Mouse (Mus musculus): ENCODE data around the gene Purb. TPM values are rescaled to one million over a fixed set of nuclear protein-coding genes. Genes with fewer than 3 reads are reported as not detected.

Purb gene
- polyA plus RNA-seq, 1 experiment: 7.0 TPM

DNA sequence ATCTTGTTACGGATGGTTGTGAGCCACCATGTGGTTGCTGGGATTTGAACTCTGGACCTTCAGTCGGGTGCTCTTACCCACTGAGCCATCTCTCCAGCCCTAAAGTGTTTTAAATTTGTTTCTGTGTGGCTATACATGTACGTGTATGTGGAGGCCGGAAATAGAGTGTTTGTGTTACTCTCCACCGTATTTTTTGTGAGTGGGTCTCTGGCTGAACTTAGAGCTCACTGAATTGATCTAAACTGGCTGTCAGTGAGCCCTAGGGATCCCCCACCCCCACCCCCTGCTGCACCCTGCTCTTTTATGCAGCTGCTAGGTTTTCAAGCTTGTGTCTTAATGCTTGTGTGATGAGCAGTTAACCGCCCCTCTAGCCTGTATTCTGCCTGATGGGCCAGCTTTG lies 1.2 kb upstream of the Purb start:
- WGBS: 67% methylated on average over 6 of the region's 6 CpGs
- H3K4me1 ChIP-seq (ENCODE audit: control insufficient read depth, insufficient read depth, insufficient read length, low read length): 0 out of 2 replicates have a peak, but pooled peaks cover 2% of the 10 kb centered on the region
- TF ChIP-seq POLR2A (IDR thresholded peaks at IDR 0.05; ENCODE audit: low read depth, low read length): no peak
- TF ChIP-seq CTCF (IDR thresholded peaks at IDR 0.05; ENCODE audit: extremely low read depth, insufficient read length, insufficient replicate concordance, low read depth, low read length): no peak
- no peak overlapping the region for H3K4me3 ChIP-seq (ENCODE audit: low read depth, low read length)
- H3K36me3 ChIP-seq (ENCODE audit: control insufficient read depth, insufficient read depth, low read length): peaks cover 6% of the 10 kb centered on the region
- no peaks in the 10 kb centered on the region for H3K27me3 ChIP-seq (ENCODE audit: control insufficient read depth, insufficient read depth, low read length)
- H3K27ac ChIP-seq (ENCODE audit: insufficient read depth, low read depth, low read length): no peak overlapping the region

DNA sequence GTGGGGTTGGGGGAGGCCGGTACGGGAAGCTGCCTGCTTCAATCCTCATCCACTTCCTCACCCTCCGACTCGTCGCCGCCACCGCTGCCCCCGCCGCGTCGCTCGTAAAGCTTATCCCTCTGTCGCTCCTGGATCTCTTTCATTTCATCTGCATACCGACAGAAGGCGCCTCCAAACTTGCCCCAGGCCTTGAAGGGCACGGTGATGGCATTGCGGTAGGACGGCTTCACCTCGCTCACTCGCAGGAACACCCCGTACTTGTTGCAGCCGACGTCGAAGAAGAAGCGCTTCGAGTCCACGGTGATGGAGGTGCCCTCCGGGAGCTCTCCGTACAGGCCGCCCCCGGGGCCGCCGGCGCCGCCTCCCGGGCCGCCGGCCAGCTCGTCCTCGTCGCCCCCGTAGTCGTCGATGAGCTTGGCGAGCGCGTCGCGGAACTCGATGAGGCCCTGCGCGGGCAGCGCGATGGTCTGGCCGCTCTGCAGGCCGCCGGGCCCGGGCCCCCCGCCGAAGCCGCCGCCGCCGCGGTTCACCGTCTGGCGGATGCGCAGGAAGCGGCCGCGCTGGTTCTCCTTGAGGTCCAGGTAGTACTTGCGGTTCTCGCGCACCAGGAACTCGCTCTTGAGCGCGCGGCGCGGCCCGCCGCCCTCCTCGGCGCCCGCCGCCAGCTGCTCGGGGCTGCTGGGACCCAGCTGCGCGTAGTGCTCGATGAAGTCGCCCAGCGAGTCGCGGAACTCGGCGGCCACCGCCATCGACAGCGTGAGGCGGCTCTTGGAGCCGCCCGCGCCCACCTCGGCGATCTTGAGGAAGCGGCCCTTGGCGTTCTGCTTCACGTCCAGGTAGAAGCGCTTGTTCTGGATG lies 614 bp downstream of the Purb start:
- no peaks in the 10 kb centered on the region for H3K27me3 ChIP-seq (ENCODE audit: control insufficient read depth, insufficient read depth, low read length)
- TF ChIP-seq POLR2A (IDR thresholded peaks at IDR 0.05; ENCODE audit: low read depth, low read length): no peak; the same call in 1 of the 2 replicates
- no peak for TF ChIP-seq CTCF (IDR thresholded peaks at IDR 0.05; ENCODE audit: extremely low read depth, insufficient read length, insufficient replicate concordance, low read depth, low read length)
- H3K4me1 ChIP-seq (ENCODE audit: control insufficient read depth, insufficient read depth, insufficient read length, low read length): peaks cover 10% of the 10 kb centered on the region; the same call in 1 of the 2 replicates
- WGBS: under 1% methylated on average over 109 of the region's 109 CpGs
- peak overlapping the region; percentile 77 for H3K4me3 ChIP-seq (ENCODE audit: low read depth, low read length)
- H3K36me3 ChIP-seq (ENCODE audit: control insufficient read depth, insufficient read depth, low read length): peaks cover 11% of the 10 kb centered on the region
- peak overlapping the region; percentile 85 for H3K27ac ChIP-seq (ENCODE audit: insufficient read depth, low read depth, low read length)

DNA sequence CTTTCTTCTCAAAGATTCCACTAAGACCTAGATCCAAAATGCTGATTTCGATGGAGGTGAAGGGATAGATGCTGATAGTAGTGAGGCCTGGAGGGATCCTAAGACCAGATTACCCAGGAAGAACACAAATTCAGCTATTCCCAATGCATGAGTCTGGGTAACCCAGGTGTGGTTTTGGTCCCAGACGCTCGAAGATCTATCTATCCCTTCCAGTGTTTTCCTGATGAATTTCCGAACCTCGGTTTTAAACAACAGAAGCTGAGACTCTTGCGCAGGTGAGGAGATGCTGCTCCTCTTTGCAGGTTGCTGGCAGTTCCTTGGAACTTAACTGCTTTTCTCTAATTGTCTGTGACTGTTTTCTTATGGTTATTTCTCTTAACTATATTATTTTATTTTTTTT lies 1.3 kb downstream of the Purb start:
- 6% methylated on average over 6 of the region's 6 CpGs for WGBS
- no peaks in the 10 kb centered on the region for H3K27me3 ChIP-seq (ENCODE audit: control insufficient read depth, insufficient read depth, low read length)
- peaks cover 10% of the 10 kb centered on the region; the same call in 1 of the 2 replicates for H3K4me1 ChIP-seq (ENCODE audit: control insufficient read depth, insufficient read depth, insufficient read length, low read length)
- TF ChIP-seq POLR2A (IDR thresholded peaks at IDR 0.05; ENCODE audit: low read depth, low read length) (no peak), CTCF (IDR thresholded peaks at IDR 0.05; ENCODE audit: extremely low read depth, insufficient read length, insufficient replicate concordance, low read depth, low read length) (no peak)
- H3K27ac ChIP-seq (ENCODE audit: insufficient read depth, low read depth, low read length): no peak overlapping the region
- H3K36me3 ChIP-seq (ENCODE audit: control insufficient read depth, insufficient read depth, low read length): peaks cover 11% of the 10 kb centered on the region
- peak overlapping the region; percentile 77 for H3K4me3 ChIP-seq (ENCODE audit: low read depth, low read length)

DNA sequence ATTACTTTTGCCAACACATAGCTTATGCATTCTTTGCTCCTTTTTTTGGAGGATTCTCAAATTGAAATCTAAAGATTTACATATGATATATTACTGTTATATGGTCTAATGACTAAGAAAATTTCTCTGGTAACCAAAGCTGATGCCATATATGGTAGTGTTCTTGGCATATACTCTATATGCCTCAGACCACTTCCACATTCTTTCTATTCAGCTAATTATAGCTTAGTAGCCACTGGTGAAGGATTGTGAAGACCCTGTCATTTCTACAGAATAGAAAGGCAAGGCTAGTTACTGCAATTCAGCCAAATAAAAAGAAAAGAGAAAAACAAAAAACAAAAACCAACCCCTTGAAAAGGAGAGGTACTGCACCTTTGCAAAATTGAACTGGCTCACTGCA lies 3.6 kb downstream of the Purb start:
- Histone ChIP-seq H3K27ac (ENCODE audit: insufficient read depth, low read depth, low read length) (no peak overlapping the region), H3K4me1 (ENCODE audit: control insufficient read depth, insufficient read depth, insufficient read length, low read length) (peaks cover 10% of the 10 kb centered on the region), H3K27me3 (ENCODE audit: control insufficient read depth, insufficient read depth, low read length) (no peaks in the 10 kb centered on the region), H3K4me3 (ENCODE audit: low read depth, low read length) (no peak overlapping the region), H3K36me3 (ENCODE audit: control insufficient read depth, insufficient read depth, low read length) (peaks cover 18% of the 10 kb centered on the region)
- TF ChIP-seq CTCF (IDR thresholded peaks at IDR 0.05; ENCODE audit: extremely low read depth, insufficient read length, insufficient replicate concordance, low read depth, low read length): no peak
- TF ChIP-seq POLR2A (IDR thresholded peaks at IDR 0.05; ENCODE audit: low read depth, low read length): no peak

DNA sequence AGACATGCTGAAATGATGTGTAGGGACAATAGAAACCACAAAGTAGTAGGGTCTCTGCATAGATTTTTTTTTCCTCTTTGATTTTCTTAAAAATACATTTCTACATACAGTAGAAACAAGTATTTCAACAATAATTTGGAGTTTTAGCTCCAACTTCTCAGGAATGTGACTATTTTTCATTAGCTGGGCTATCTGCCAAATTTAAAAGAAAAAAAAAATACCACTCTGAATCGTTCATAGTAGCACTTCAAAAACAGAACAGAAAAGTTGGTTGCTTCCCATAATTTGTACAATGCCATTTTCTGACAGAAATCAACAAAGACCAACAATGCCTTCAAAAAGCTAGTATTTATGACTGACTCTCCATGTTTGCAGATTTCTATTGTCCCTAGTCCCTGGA lies 4.2 kb downstream of the Purb start:
- H3K27me3 ChIP-seq (ENCODE audit: control insufficient read depth, insufficient read depth, low read length): no peaks in the 10 kb centered on the region
- no peak for TF ChIP-seq CTCF (IDR thresholded peaks at IDR 0.05; ENCODE audit: extremely low read depth, insufficient read length, insufficient replicate concordance, low read depth, low read length)
- TF ChIP-seq POLR2A (IDR thresholded peaks at IDR 0.05; ENCODE audit: low read depth, low read length): no peak
- peaks cover 10% of the 10 kb centered on the region for H3K4me1 ChIP-seq (ENCODE audit: control insufficient read depth, insufficient read depth, insufficient read length, low read length)
- H3K36me3 ChIP-seq (ENCODE audit: control insufficient read depth, insufficient read depth, low read length): peaks cover 23% of the 10 kb centered on the region
- no peak overlapping the region for H3K27ac ChIP-seq (ENCODE audit: insufficient read depth, low read depth, low read length)
- 0% methylated on average over 1 of the region's 1 CpGs for whole genome bisulfite sequencing
- no peak overlapping the region for H3K4me3 ChIP-seq (ENCODE audit: low read depth, low read length)

DNA sequence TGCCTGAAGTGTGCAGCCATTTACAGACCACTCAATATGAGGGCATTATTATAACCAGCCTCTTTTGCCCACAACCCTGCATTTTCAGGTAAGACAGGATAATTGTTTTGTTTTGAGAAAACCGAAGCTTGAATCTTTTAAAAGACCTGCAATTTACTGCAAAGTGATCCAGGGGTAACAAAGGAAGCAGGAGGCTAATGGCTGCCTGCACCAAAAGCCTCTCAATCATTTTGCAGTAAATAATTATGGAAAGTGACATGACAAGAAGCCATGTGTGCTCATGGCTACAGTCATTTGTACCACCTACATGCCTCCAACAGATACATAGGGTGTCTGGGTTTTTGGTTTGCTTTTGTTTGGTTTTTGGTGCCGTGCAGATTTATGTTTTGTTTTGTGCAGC lies 4.7 kb downstream of the Purb start:
- no peaks in the 10 kb centered on the region for H3K27me3 ChIP-seq (ENCODE audit: control insufficient read depth, insufficient read depth, low read length)
- peaks cover 26% of the 10 kb centered on the region for H3K36me3 ChIP-seq (ENCODE audit: control insufficient read depth, insufficient read depth, low read length)
- H3K4me1 ChIP-seq (ENCODE audit: control insufficient read depth, insufficient read depth, insufficient read length, low read length): peaks cover 10% of the 10 kb centered on the region
- no peak overlapping the region for H3K27ac ChIP-seq (ENCODE audit: insufficient read depth, low read depth, low read length)
- 32% methylated on average over 2 of the region's 2 CpGs for WGBS
- H3K4me3 ChIP-seq (ENCODE audit: low read depth, low read length): no peak overlapping the region
- TF ChIP-seq POLR2A (IDR thresholded peaks at IDR 0.05; ENCODE audit: low read depth, low read length): no peak

DNA sequence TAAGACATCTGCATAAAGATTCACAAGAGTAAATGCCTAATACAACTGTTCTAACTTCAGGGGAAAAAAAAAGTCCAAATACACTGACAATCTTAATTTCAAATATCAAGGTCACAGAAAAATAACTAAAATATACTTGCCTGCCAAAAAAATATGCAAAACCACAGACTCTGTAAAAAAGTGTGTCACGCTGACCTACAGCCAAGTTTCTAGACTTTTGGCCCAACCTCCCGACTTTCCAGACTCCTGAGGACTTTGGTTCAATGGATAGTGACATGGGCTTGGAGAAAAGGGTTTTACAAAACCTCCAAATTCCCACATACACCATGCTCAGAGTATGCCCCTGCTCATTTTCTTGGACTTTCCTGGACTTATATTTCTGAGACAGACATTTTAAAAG lies 7.2 kb downstream of the Purb start:
- WGBS: 28% methylated on average over 2 of the region's 2 CpGs

More for the DNA sequence above, 7.2 kb downstream of the Purb start:
- Histone ChIP-seq H3K4me1 (ENCODE audit: control insufficient read depth, insufficient read depth, insufficient read length, low read length) (peaks cover 8% of the 10 kb centered on the region), H3K27me3 (ENCODE audit: control insufficient read depth, insufficient read depth, low read length) (no peaks in the 10 kb centered on the region), H3K27ac (ENCODE audit: insufficient read depth, low read depth, low read length) (no peak overlapping the region), H3K36me3 (ENCODE audit: control insufficient read depth, insufficient read depth, low read length) (peaks cover 24% of the 10 kb centered on the region), H3K4me3 (ENCODE audit: low read depth, low read length) (no peak overlapping the region)
- TF ChIP-seq POLR2A (IDR thresholded peaks at IDR 0.05; ENCODE audit: low read depth, low read length) (no peak), CTCF (IDR thresholded peaks at IDR 0.05; ENCODE audit: extremely low read depth, insufficient read length, insufficient replicate concordance, low read depth, low read length) (no peak)
